Mouse (Mus musculus) spleen, adult 2 months (tissue): ENCODE data around the gene Cntn2. TPM values are rescaled to one million over a fixed set of nuclear protein-coding genes. Genes with fewer than 3 reads are reported as not detected.
A peak's percentile ranks its signal among the peaks of the same experiment; 100 is the strongest.

Experiments
- DNase-seq, 2 experiments: peaks; one replicate each; pipeline versions ENCODE4 v3.0.0 to v3.0.0-alpha.2; 2012 to 2021; ENCODE audit warnings: low spot score in 2 of 2, low read depth in 1 of 2
- H3K27ac ChIP-seq: fragments of 200-500 bp; 2 replicates; pipeline ENCODE4 v1.5.1; 2012; ENCODE audit warnings: low read length, inconsistent platforms; ENCODE audit not compliant: insufficient read depth
- H3K27me3 ChIP-seq: fragments of 200-500 bp; 2 replicates; pipeline ENCODE4 v1.6.1; 2012; ENCODE audit warnings: mild to moderate bottlenecking, moderate library complexity, low read length, inconsistent platforms; ENCODE audit not compliant: control insufficient read depth, insufficient read depth
- H3K36me3 ChIP-seq: fragments of 200-500 bp; 2 replicates; pipeline ENCODE4 v1.6.1; 2012; ENCODE audit warnings: mild to moderate bottlenecking, low read length, inconsistent platforms; ENCODE audit not compliant: control insufficient read depth, insufficient read depth
- H3K4me1 ChIP-seq: fragments of 200-500 bp; 2 replicates; pipeline ENCODE4 v1.6.1; 2011; ENCODE audit warnings: inconsistent platforms; ENCODE audit not compliant: control insufficient read depth, insufficient read depth, insufficient read length
- H3K4me3 ChIP-seq: fragments of 200-500 bp; 2 replicates; pipeline ENCODE4 v1.5.1; 2011; ENCODE audit warnings: mild to moderate bottlenecking, inconsistent platforms; ENCODE audit not compliant: insufficient read depth, insufficient read length; ENCODE audit errors: extremely low read depth
- CTCF ChIP-seq: fragments of 200-500 bp; IDR thresholded peaks from 2 replicates; pipeline ENCODE4 v1.5.1; 2011; ENCODE audit warnings: mild to moderate bottlenecking, inconsistent platforms; ENCODE audit not compliant: insufficient read depth, insufficient read length, insufficient replicate concordance; ENCODE audit errors: extremely low read depth
- POLR2A ChIP-seq: fragments of 200-500 bp; IDR thresholded peaks from 2 replicates; pipeline ENCODE4 v1.6.1; 2011; ENCODE audit warnings: low read depth, low read length, inconsistent platforms
- WGBS: fragments of 180-500 bp; shearing (Covaris S2); methylation state at CpG from one replicate; pipeline ENCODE4 v1.1.7; 2018; 5-methylcytosine and 5-hydroxymethylcytosine counted together
- polyA plus RNA-seq: library from polyadenylated mRNA; depleted of rRNA; stranded (reverse); fragments of >200 nt; gene quantifications from 2 replicates; pipeline ENCODE4 v1.2.3, GENCODE M21; 2012

The Cntn2 gene
- polyA plus RNA-seq, 1 experiment = not detected

DNA sequence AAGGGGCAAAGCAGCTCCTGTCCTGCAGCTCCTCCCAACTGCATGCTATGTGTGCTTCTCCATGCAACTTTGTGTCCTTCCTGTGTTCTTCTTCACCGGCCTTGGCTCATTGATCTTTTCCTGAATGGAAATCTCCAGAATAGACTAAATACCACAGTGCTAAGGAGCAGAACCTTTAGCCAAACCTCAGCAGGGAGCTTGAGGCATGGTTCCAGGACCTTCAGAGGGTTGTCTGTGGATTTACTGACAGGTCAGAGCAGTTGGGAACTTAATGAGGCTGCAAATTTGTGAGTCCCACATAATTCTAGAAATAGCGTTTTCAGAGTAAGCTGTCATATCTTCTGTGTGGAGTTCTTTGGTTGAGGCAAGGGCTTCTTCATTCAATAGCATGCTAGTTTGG is 42.5 kb downstream of the Cntn2 start:
- Histone ChIP-seq H3K36me3 (peaks cover 53% of the 10 kb centered on the region), H3K27me3 (no peaks in the 10 kb centered on the region), H3K4me3 (no peak overlapping the region), H3K27ac (no peak overlapping the region), H3K4me1 (no peaks in the 10 kb centered on the region)
- no peak for DNase-seq
- WGBS = 92% methylated on average over 2 of the region's 2 CpGs
- TF ChIP-seq POLR2A (no peak), CTCF (no peak)

DNA sequence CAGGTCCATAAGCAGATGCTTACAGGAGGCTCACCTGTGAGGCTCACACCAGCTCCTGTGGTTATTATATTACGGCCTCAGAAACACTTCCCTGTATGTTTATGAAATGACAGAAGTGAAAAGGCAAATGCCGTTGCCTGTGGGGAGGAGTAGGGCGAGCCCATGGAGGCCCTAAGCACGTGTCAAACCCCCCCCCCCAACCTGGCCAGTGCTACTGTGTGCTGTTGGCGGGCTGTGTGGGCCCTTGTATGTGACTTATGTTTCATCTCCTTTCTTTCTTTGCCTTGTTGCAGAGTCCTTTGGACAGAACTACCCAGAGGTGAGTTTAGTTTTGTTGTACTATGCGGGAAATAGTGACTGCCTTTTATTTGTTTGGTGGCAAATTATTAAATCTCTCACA is 59.3 kb downstream of the Cntn2 start:
- no peaks in the 10 kb centered on the region for H3K27me3 ChIP-seq
- no peak for DNase-seq
- peaks cover 14% of the 10 kb centered on the region for H3K36me3 ChIP-seq
- no peaks in the 10 kb centered on the region for H3K4me1 ChIP-seq
- no peak overlapping the region for H3K27ac ChIP-seq
- H3K4me3 ChIP-seq = no peak overlapping the region
- 84% methylated on average over 6 of the region's 6 CpGs for WGBS
- no peak for TF ChIP-seq CTCF
- no peak for TF ChIP-seq POLR2A

DNA sequence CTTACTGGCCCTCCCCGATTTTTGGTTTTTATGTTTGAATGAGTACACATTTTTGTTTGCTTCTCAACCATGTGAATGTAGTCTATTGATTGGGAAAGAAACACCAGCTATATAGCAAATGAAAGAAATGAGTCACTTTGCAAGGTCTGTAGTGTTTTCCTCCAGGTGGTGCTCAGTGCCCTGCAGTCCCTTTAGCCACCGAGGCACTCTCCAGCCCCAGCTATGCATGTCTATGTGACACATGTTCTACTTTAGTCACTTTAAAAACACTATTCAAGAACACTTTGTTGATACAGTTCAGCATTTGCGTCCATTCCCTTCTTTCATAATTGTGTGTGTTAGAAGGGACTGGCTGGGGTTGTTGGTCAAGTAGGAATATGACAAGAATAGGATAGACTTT is 59.8 kb downstream of the Cntn2 start:
- Histone ChIP-seq H3K36me3 (peaks cover 9% of the 10 kb centered on the region), H3K4me1 (peaks cover 3% of the 10 kb centered on the region; the same call in 1 of the 2 replicates), H3K4me3 (no peak overlapping the region), H3K27ac (no peak overlapping the region), H3K27me3 (no peaks in the 10 kb centered on the region)
- WGBS = 89% methylated on average over 3 of the region's 3 CpGs
- no peak for TF ChIP-seq CTCF
- no peak for TF ChIP-seq POLR2A
- DNase-seq = no peak

DNA sequence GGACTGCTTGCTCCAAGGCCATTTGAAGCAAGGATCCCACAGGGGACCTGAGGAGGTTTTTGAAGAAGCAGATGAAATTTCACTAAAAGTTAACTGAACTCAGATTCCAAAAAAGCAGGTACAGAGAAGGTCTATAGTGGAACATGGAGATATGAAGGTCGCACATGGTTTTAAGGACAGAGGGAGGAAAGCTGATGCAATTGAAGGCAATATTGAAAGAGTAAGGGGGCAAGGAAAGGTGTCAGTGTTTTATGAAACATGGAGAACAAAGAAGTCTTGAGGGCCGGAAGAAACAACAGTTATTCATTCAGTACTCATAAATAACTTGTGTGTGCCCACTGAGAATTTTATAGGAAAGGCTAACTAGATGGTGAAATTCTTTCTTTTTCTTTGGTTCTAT is 61.4 kb downstream of the Cntn2 start:
- peaks cover 3% of the 10 kb centered on the region for H3K36me3 ChIP-seq
- no peak for DNase-seq
- no peaks in the 10 kb centered on the region for H3K27me3 ChIP-seq
- H3K4me1 ChIP-seq = peaks cover 3% of the 10 kb centered on the region; the same call in 1 of the 2 replicates
- H3K27ac ChIP-seq = no peak overlapping the region
- H3K4me3 ChIP-seq = no peak overlapping the region
- 92% methylated on average over 2 of the region's 2 CpGs for WGBS
- TF ChIP-seq POLR2A = no peak
- no peak for TF ChIP-seq CTCF

DNA sequence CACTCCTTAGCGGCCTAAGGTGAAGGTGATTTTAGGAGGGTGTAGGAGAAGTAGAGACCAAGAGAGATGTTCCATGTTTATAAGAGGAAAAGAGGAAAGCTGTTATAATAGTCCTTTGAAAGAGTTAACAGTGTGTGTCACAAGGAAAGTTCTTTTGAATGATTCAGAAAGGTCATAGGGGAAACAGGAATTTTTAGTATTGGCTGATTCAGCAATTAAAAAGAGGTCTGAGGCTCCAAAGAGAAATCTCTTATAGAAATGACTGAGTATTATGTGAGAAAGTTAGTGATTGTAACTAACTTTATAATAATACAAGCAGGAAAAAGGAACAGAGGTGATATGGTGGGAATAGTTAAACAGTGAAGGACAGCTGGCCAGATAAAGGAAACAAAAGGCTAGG is 63.6 kb downstream of the Cntn2 start:
- H3K4me1 ChIP-seq = peaks cover 5% of the 10 kb centered on the region; the same call in 1 of the 2 replicates

DNA sequence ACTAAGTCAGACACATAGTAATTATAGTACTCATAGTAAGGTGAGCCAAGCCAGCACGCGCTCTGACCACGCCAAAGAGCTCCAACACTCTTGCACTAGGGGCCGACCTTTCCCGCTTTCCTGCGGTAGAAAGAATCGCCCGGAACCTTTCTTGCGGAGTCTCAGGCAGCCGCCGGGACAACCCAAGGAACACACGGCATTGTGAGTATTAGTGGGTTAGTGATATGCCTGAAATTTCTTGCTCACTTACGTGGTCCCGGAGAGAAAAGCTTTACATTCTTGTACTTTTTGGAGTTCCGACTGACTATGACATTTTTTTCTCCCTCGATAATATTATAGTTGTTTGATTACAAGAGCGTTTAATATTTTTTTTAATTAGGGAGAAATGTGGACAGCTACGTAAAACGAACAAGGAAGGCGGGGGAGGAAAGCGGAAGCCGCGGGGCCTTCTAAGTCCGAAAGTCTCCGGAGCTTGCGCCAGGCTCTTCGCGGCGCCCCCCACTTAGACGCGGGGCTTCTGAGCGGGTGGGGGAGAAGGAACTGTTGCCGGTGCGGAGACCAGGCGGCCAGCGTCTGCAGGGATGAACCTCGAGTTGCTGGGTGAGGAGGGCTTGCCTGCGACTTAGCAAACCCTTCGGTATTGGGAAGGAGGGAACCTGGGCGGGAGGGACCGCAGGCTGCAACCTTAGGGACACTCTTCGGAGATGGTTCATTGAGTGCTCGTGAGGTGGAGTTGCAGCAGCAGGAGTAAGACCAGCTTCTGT is 65.9 kb downstream of the Cntn2 start, which contains the start of gene Rbbp5:
Rbbp5 (plus strand) TSS at position 438 of the 764 bp plus-strand sequence.
- DNase-seq = peak; percentile 71 to 85
- peak; percentile 41; the same call in 1 of the 2 replicates for TF ChIP-seq POLR2A
- no peak for TF ChIP-seq CTCF
- H3K4me3 ChIP-seq = peak within 1 kb of the TSS; percentile 89
- no peaks in the 10 kb centered on the region for H3K36me3 ChIP-seq
- peaks cover 5% of the 10 kb centered on the region; the same call in 1 of the 2 replicates for H3K4me1 ChIP-seq
- H3K27me3 ChIP-seq = no peaks in the 10 kb centered on the region
- under 1% methylated on average over 43 of the region's 43 CpGs for WGBS
- H3K27ac ChIP-seq = peak within 1 kb of the TSS; percentile 67

More for the DNA sequence above, 63.6 kb downstream of the Cntn2 start:
- Histone ChIP-seq H3K4me3 (no peak overlapping the region), H3K27me3 (no peaks in the 10 kb centered on the region), H3K27ac (no peak overlapping the region), H3K36me3 (peaks cover 2% of the 10 kb centered on the region; the same call in 1 of the 2 replicates)
- DNase-seq = no peak
- WGBS = 88% methylated on average over 1 of the region's 1 CpGs
- no peak for TF ChIP-seq CTCF
- TF ChIP-seq POLR2A = no peak

DNA sequence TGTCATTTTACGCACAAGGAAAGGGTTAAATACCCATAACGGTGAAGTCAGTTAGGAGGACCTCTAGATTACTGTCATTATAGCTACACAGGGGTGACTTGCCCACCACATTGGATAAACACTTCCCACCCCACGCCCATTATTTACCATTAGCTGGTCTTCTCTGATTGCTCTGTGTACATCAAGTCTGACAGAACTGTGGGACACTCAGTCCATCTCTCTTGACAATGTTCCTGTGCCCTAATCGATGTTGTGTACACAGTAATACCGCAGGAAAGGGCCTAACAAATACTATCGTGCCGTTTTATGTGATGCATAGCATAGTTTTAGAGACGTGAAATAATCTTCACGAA is 66.5 kb downstream of the Cntn2 start:
- H3K4me3 ChIP-seq = peak overlapping the region; percentile 89
- DNase-seq = no peak
- WGBS = 2% methylated on average over 9 of the region's 9 CpGs
- H3K36me3 ChIP-seq = no peaks in the 10 kb centered on the region
- H3K4me1 ChIP-seq = peaks cover 5% of the 10 kb centered on the region; the same call in 1 of the 2 replicates
- TF ChIP-seq POLR2A (no peak), CTCF (no peak)
- peak overlapping the region; percentile 59 for H3K27ac ChIP-seq
- no peaks in the 10 kb centered on the region for H3K27me3 ChIP-seq

DNA sequence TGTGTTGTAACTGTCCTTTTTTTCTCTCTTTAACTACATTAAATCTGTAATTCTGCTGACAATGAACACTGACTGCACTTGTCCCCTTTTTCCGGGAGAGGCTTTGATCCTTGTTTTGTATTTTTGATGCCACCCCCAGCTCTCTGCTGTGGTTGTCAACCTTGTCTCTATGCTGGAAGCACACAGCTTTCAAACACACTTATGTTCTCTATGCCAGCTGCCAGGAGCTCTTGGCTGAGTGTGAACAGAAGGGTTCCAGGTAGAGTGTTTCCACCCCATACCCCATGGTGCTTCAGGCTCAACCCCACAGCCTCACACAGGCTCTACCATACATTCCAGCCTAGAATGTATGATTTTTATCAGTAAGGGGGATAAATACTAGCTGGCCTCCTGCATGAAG is 68.6 kb downstream of the Cntn2 start:
- TF ChIP-seq POLR2A (no peak), CTCF (no peak)

More for the DNA sequence above, 68.6 kb downstream of the Cntn2 start:
- DNase-seq = no peak
- Histone ChIP-seq H3K27me3 (no peaks in the 10 kb centered on the region), H3K4me1 (peaks cover 5% of the 10 kb centered on the region; the same call in 1 of the 2 replicates), H3K4me3 (no peak overlapping the region), H3K36me3 (no peaks in the 10 kb centered on the region), H3K27ac (no peak overlapping the region)
- 79% methylated on average over 1 of the region's 1 CpGs for WGBS
